Mouse (Mus musculus): Measurements from ENCODE around the gene Pnpla7. TPM values are rescaled to one million over a fixed set of nuclear protein-coding genes. Genes with fewer than 3 reads are reported as not detected.

Gene Pnpla7
- polyA plus RNA-seq, 1 experiment from 2014 or later, result 19.8 TPM

DNA sequence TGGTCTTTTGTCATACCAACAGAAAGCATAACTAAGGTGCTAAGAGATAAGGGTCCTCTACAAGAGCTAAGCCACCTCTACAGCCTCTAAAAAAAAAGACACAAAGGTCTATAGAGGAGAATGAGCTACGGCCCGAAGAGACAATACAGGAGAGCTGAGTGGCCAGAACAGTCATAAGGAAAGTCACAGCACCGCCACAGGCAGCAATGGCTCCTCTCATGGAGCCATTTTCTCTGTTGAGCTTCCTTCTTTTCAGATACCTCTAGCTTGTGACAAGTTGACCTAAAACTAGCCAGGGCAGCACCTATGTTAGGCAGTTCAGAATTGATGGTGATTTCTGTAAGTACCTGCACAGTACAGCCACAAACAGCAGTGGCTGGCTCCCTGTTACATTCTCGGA, 90.7 kb downstream of the Pnpla7 start:
- DNase-seq (ENCODE audit: low spot score), result no peak

GRCm38 (mm10) chr2:25069537-25069936, 93.7 kb downstream of the Pnpla7 start:
- no peak for DNase-seq (ENCODE audit: low spot score)

DNA sequence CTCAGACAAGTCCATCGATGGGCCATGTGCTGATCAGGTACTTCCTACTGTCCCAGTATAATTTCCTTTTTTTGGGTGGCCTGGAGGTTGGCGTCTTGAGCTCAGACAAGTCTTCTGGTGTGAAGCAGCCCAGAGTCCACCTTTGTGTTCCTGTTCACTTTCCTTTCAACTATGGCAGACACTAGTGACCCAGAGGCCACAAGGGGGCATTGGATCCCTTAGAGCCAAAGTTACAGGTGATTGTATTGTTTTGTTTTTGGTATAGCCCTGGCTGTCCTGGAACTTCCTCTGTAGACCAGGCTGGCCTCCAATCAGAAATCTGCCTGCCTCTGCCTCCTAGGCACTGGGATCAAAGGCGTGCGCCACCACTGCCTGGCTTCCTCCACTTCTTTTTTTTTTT, 96.6 kb downstream of the Pnpla7 start:
- no peak for DNase-seq (ENCODE audit: low spot score)

DNA sequence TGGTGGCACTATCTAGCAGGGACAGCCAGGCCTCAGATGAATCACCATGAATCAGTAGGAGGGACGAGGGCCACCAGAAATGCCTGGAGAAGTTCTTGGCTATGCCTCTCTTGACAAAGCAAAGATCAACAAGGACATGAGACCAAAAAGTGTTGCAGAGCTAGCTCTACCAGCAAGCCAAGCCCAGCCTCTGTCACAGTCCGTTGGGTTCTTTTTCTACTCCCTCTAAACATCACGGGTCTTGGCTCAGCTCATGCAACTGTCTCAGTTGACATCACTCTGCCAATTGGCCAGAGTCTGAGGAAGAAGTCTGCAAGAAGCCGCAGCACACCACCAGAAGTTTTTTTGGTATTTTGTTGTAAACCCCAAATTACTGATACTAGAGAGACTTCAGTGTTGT, 99.7 kb downstream of the Pnpla7 start:
- DNase-seq (ENCODE audit: low spot score), result no peak

GRCm38 (mm10) chr2:25078967-25079366, 103.1 kb downstream of the Pnpla7 start:
- no peak for DNase-seq (ENCODE audit: low spot score)

DNA sequence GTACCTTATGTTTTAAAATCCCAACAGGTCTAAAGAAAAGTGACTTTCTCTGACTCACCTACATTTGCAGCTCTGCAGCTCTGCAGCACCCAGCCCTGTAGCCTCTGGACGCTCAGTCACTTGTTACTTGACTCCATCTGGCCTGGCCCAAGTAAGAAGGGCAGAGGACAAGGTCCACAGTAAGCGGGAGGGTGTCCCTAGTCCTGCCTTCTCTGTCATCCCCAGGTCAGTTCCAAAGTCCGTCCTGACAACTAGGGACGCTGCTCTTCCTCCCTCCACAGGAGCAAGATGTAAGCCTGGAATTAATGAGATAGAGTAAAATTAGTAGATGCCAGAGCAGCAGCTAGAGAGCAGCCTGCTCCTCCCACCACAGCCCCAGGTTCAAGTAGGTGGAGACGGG, 104.2 kb downstream of the Pnpla7 start, which contains the start of gene Entpd8:
Gene Entpd8 (plus strand): TSS at position 229 of the 400 bp plus-strand sequence.
- DNase-seq (ENCODE audit: low spot score), result no peak

- DNase-seq (ENCODE audit: low spot score), result no peak
These were observed 107.9 kb downstream of the Pnpla7 start for GRCm38 (mm10) chr2:25083697-25084096.

DNA sequence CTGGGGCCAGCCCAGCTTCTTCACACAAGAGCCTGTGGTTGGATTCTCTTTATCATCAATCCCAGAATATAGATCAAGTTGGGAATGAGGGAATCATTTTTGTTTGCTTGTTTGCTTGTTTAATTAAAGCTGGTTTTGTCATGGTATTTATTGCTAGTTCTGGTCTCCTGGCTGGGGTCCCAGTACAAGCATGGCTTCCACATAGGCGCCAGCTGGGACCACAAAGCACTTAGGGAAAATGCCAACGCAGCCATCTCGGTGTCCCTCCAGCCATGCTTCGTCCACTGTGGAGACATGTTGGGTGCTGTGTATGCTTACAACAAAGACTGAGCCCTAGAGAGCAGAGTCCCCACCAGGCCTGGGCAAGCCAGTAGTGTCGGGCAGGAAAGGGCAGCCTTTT, 109.7 kb downstream of the Pnpla7 start:
- DNase-seq (ENCODE audit: low spot score), result no peak

DNA sequence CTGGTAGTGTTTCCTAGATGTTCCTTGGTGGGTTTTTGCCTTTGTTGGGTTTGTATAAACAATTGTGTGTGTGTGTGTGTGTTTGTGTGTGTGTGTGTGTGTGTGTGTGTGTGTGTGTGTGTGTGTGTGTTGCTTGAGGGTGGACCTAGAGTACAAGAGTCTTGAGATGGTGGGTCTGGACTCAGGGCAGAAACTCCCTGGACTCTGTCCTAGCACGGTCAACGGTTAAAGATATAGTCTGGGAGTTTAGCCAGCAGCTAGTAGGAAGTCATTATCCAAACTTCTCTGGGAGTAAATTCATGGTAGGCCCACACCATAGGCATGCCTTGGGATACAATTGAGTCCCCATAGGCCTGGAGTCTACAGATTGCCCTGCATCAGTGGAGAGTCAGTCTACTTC, 112.0 kb downstream of the Pnpla7 start:
- DNase-seq (ENCODE audit: low spot score), result no peak

DNA sequence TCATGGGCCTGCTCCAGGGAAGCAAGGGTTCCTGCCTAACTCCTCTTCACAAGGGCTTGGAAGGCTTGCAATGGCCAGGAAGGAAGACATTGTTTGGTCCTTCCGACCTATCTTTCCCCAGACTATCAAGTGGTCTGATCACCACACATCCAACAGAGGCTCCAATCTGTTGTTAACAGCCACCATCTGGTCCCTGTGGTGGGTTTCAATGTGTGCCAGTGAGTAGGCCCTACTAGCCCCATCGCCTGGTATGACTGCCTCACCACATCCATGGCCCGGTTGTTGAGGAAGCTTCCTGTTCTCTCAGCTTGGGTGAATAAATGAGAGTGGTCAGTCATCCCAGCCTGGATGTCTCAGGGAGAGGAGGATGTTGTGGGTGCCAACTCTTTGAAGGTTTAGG, 112.8 kb downstream of the Pnpla7 start:
- DNase-seq (ENCODE audit: low spot score), result no peak

DNA sequence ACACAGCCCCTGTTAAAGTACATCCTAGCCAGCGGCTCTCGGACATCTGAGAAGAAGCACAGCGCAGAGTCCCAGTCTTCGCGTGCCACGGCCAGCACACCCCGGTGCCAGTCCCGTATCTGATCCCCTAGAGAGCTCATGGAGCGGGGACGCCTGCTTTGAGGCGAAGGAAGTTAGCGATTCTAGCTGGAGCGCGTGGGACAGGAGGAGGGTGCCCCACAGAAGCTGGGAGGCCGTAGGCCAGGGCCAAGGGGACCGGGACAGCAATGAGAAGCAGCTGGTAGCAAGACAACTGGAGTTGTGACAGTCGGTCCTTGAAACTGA, 118.9 kb downstream of the Pnpla7 start:
- no peak for DNase-seq (ENCODE audit: low spot score)

GRCm38 (mm10) chr2:25095109-25095850, 119.4 kb downstream of the Pnpla7 start, which contains the start of gene Noxa1:
TSS of gene Noxa1 (minus strand) at chr2:25095149.
- DNase-seq (ENCODE audit: low spot score), result peak; percentile 23

GRCm38 (mm10) chr2:25098005-25098615, 122.3 kb downstream of the Pnpla7 start:
- no peak for DNase-seq (ENCODE audit: low spot score)

DNA sequence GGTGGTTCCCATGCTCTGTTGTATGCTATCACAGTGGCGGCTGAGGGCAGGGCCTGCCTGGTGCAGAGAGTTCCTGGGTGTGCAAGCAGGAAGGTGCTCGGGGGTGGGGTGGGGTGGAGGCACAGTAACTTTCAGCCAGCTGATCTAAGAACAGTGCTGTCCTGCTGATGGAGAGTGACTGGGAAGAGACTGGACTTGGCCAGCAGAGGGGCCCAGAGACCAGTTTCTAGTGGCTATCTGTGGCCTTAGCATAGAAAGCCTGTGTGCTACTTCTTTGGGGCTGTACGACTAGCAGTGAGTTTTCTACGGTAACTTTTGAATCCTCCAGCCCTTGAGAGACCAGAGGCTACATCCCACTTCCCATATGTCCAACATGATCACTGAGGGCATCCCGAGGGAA, 123.1 kb downstream of the Pnpla7 start:
- no peak for DNase-seq (ENCODE audit: low spot score)

GRCm38 (mm10) chr2:25099703-25100102, 123.9 kb downstream of the Pnpla7 start:
- no peak for DNase-seq (ENCODE audit: low spot score)

Small RNA genes lying within 50 kb of the gene (microRNA-seq; reads per million reads assigned to microRNA genes)
- gene Gm22875 (ENCODE audit: borderline number of aligned reads), result not detected
- not detected for gene Gm24328 (ENCODE audit: borderline number of aligned reads)
- gene Mir7664 (ENCODE audit: borderline number of aligned reads), result not detected

Other genes with a start within 250 kb of the Pnpla7 start
- 0.46 and 0.48 TPM in 2 replicates for gene Cacna1b, start 212.9 kb upstream of the Pnpla7 start, polyA plus RNA-seq (2015; fragmentation: Nextera tagmentation; extraction: Ambion mirVana)
- 50.4 and 53.6 TPM in 2 replicates for gene Ehmt1, start 56.4 kb upstream of the Pnpla7 start, polyA plus RNA-seq (2015; fragmentation: Nextera tagmentation; extraction: Ambion mirVana)
- gene Arrdc1, start 40.8 kb upstream of the Pnpla7 start, polyA plus RNA-seq (2015; fragmentation: Nextera tagmentation; extraction: Ambion mirVana), result 67.1 and 67.9 TPM in 2 replicates
- gene Zmynd19, start 26.2 kb upstream of the Pnpla7 start, polyA plus RNA-seq (2015; fragmentation: Nextera tagmentation; extraction: Ambion mirVana), result 16.1 TPM in 2 replicates
- 25.1 and 27.9 TPM in 2 replicates for gene Dph7, start 13.6 kb upstream of the Pnpla7 start, polyA plus RNA-seq (2015; fragmentation: Nextera tagmentation; extraction: Ambion mirVana)
- 175 and 188 TPM in 2 replicates for gene Mrpl41, start 935 bp upstream of the Pnpla7 start, polyA plus RNA-seq (2015; fragmentation: Nextera tagmentation; extraction: Ambion mirVana)
- 14.3 and 16.5 TPM in 2 replicates for gene Nsmf, start 78.3 kb downstream of the Pnpla7 start, polyA plus RNA-seq (2015; fragmentation: Nextera tagmentation; extraction: Ambion mirVana)
- gene Entpd8, start 104.3 kb downstream of the Pnpla7 start, polyA plus RNA-seq (2015; fragmentation: Nextera tagmentation; extraction: Ambion mirVana), result 0.16 and 0.26 TPM in 2 replicates
- gene Noxa1, start 119.1 kb downstream of the Pnpla7 start, polyA plus RNA-seq (2015; fragmentation: Nextera tagmentation; extraction: Ambion mirVana), result 0.27 and 0.39 TPM in 2 replicates
- gene Nrarp, start 204.7 kb downstream of the Pnpla7 start, polyA plus RNA-seq (2015; fragmentation: Nextera tagmentation; extraction: Ambion mirVana), result 9.5 TPM in 2 replicates
- 23.5 and 25.6 TPM in 2 replicates for gene Tor4a, start 220.9 kb downstream of the Pnpla7 start, polyA plus RNA-seq (2015; fragmentation: Nextera tagmentation; extraction: Ambion mirVana)
- 73.3 and 78.1 TPM in 2 replicates for gene Nelfb, start 235.5 kb downstream of the Pnpla7 start, polyA plus RNA-seq (2015; fragmentation: Nextera tagmentation; extraction: Ambion mirVana)
- 0.14 TPM in 1 of 2 replicates, not detected in the other for gene Stpg3, start 238.6 kb downstream of the Pnpla7 start, polyA plus RNA-seq (2015; fragmentation: Nextera tagmentation; extraction: Ambion mirVana)
- 0.34 TPM in 1 of 2 replicates, not detected in the other for gene Fam166a, start 242.7 kb downstream of the Pnpla7 start, polyA plus RNA-seq (2015; fragmentation: Nextera tagmentation; extraction: Ambion mirVana)
- 460 and 503 TPM in 2 replicates for gene Tubb4b, start 248.7 kb downstream of the Pnpla7 start, polyA plus RNA-seq (2015; fragmentation: Nextera tagmentation; extraction: Ambion mirVana)

All from thymus, postnatal 0 days (tissue).